Mouse (Mus musculus): ENCODE data around the gene Gm17545.
"Not testable (repeated sequence)": the region's sequence is repeated elsewhere in the genome, so short reads cannot be mapped to it uniquely, and the experiment has no call there.

DNA sequence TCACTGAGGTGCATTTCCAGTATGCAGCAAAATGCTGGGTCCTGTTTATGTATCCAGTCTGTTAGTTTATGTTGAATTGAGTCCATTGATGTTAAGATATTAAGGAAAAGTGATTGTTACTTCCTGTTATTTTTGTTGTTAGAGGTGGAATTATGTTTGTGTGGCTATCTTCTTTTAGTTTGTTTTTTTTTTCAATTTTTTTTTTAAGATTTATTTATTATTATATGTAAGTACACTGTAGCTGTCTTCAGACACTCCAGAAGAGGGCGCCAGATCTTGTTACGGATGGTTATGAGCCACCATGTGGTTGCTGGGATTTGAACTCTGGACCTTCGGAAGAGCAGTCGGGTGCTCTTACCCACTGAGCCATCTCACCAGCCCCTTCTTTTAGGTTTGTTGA is 46.5 kb upstream of the Gm17545 start:
- 0 out of 2 replicates have a peak, but pooled peaks have one; percentile 2 for TF ChIP-seq CTCF (IDR thresholded peaks at IDR 0.05; ENCODE audit: low read depth)
- TF ChIP-seq EP300 (optimal IDR thresholded peaks at IDR 0.05) = not testable (repeated sequence)
